Mouse (Mus musculus): ENCODE data around the gene Ccdc14.

GRCm38 (mm10) chr16:34664553-34664952 is 25.9 kb upstream of the Ccdc14 start:
- TF ChIP-seq USF1 (IDR thresholded peaks at IDR 0.05; ENCODE audit: low read depth, low read length): no peak
- no peak for TF ChIP-seq MAX (IDR thresholded peaks at IDR 0.05; ENCODE audit: low read length)
- no peak for TF ChIP-seq MEF2A (IDR thresholded peaks at IDR 0.05; ENCODE audit: extremely low read depth, insufficient replicate concordance, low read depth, low read length, poor library complexity, severe bottlenecking)
- TF ChIP-seq CTCF (IDR thresholded peaks at IDR 0.05 in 2 of 3, conservative IDR thresholded peaks at IDR 0.05 in 1 of 3; ENCODE audit: control insufficient read depth in 1 of 3, insufficient read depth in 1 of 3, low read depth in 2 of 3, low read length in 3 of 3, poor library complexity in 1 of 3, severe bottlenecking in 1 of 3): no peak
- no peak for TF ChIP-seq POLR2A (IDR thresholded peaks at IDR 0.05; ENCODE audit: control insufficient read depth in 1 of 2, insufficient read depth in 1 of 2, low read depth in 1 of 2, low read length in 2 of 2, poor library complexity in 1 of 2)
- TF ChIP-seq SIN3A (IDR thresholded peaks at IDR 0.05; ENCODE audit: low read length): no peak
- TF ChIP-seq POLR2AphosphoS2 (IDR thresholded peaks at IDR 0.05; ENCODE audit: low read length): no peak
- no peak for TF ChIP-seq ETS1 (IDR thresholded peaks at IDR 0.05; ENCODE audit: low read depth, low read length)
- TF ChIP-seq MYB (IDR thresholded peaks at IDR 0.05; ENCODE audit: low read depth, low read length): no peak
- no peak for TF ChIP-seq MAZ (IDR thresholded peaks at IDR 0.05; ENCODE audit: low read depth, low read length)
- no peak for TF ChIP-seq BHLHE40 (IDR thresholded peaks at IDR 0.05; ENCODE audit: borderline replicate concordance, low read depth, low read length)
- no peak for TF ChIP-seq MYC (IDR thresholded peaks at IDR 0.05; ENCODE audit: low read depth, low read length)
- no peak for TF ChIP-seq ZMIZ1 (IDR thresholded peaks at IDR 0.05; ENCODE audit: low read depth, low read length)
- TF ChIP-seq USF2 (IDR thresholded peaks at IDR 0.05; ENCODE audit: borderline replicate concordance in 1 of 2, insufficient read depth in 1 of 2, low read depth in 1 of 2, low read length in 2 of 2): no peak

Measured in MEL (cell line).